Mouse (Mus musculus) G1E (cell line): ENCODE measurements around the gene Ppp1r26.

Experiments
- CTCF ChIP-seq: IDR thresholded peaks from 2 replicates; pipeline ENCODE4 v1.5.1; 2012; ENCODE audit warnings: low read depth, low read length, inconsistent platforms, mixed read lengths
- GATA1 ChIP-seq: IDR thresholded peaks from 2 replicates; pipeline ENCODE4 v1.6.1; 2012; ENCODE audit warnings: borderline replicate concordance, low read length, inconsistent platforms, mixed read lengths
- GATA2 ChIP-seq: IDR thresholded peaks from 2 replicates; pipeline ENCODE4 v1.6.1; 2012; ENCODE audit warnings: low read depth, low read length, inconsistent platforms, borderline replicate concordance
- POLR2AphosphoS5 ChIP-seq: IDR thresholded peaks from 2 replicates; pipeline ENCODE4 v1.6.1; 2012; ENCODE audit warnings: low read depth, low read length, inconsistent platforms; ENCODE audit not compliant: insufficient replicate concordance
- TAL1 ChIP-seq: conservative IDR thresholded peaks from 2 replicates; pipeline ENCODE4 v1.6.1; 2012; ENCODE audit warnings: low read depth, low read length, inconsistent platforms, mixed read lengths

DNA sequence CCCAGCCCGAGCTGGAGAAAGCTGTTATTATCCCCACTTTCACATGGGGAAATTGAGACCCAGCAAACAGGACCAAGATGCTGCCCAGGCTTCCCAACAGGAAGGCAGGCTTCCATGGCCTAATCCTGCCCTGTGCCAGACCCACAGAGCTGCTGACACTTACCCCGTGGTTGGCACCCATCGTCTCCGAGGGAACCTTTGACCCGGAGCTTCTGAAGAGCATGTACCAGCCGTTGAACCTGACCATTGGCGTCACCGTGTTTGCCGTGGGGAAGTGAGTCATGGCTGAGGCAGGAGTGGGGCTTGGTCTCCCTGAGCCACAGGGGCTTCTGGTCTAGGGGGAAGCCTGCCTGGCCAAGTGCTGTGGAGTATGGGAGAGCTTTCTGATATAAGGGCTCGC is 56.4 kb downstream of the Ppp1r26 start:
- no peak for TF ChIP-seq CTCF
- no peak for TF ChIP-seq TAL1
- TF ChIP-seq POLR2AphosphoS5 = no peak
- no peak for TF ChIP-seq GATA1
- TF ChIP-seq GATA2 = no peak
